Mouse (Mus musculus) cerebellum, postnatal 10 days (tissue): ENCODE results near the gene Mkrn3.

Source experiments
- DNase-seq, 2 experiments: peaks; one replicate each; pipeline ENCODE4 v3.0.0; 2021; ENCODE audit warnings: mixed read lengths in 2 of 2

The Mkrn3 gene

GRCm38 (mm10) chr7:62419493-62420360 is at the start of gene Mkrn3:
Gene Mkrn3 (minus strand): TSS chr7:62420139.
- peak; percentile 91 to 92 for DNase-seq

GRCm38 (mm10) chr7:62463878-62464755 is 44.2 kb upstream of the Mkrn3 start, which contains the start of gene Peg12:
Gene Peg12 (minus strand): TSS chr7:62464510.
- peak; percentile 53 to 65 for DNase-seq

GRCm38 (mm10) chr7:62463007-62463877 is 43.3 kb upstream of the Mkrn3 start:
- DNase-seq: peak; percentile 26 to 32

GRCm38 (mm10) chr7:62462229-62463006 is 42.5 kb upstream of the Mkrn3 start:
- DNase-seq: peak; percentile 3 to 9

- no peak for DNase-seq
Observed at GRCm38 (mm10) chr7:62452353-62452752, 32.4 kb upstream of the Mkrn3 start.

- DNase-seq: no peak
Observed at GRCm38 (mm10) chr7:62445431-62446165, 25.7 kb upstream of the Mkrn3 start.

- DNase-seq: peak in 1 of 2 experiments; percentile 5
Observed at GRCm38 (mm10) chr7:62436394-62436793, 16.5 kb upstream of the Mkrn3 start.

- peak in 1 of 2 experiments; percentile 14 for DNase-seq
Observed at GRCm38 (mm10) chr7:62433243-62433642, 13.3 kb upstream of the Mkrn3 start.

GRCm38 (mm10) chr7:62428337-62428736 is 8.4 kb upstream of the Mkrn3 start:
- DNase-seq: peak; percentile 55

GRCm38 (mm10) chr7:62423210-62423609 is 3.3 kb upstream of the Mkrn3 start:
- no peak for DNase-seq

GRCm38 (mm10) chr7:62420566-62420965 is 627 bp upstream of the Mkrn3 start:
- DNase-seq: peak; percentile 12 to 24

- no peak for DNase-seq
Observed at GRCm38 (mm10) chr7:62419105-62419492, 840 bp downstream of the Mkrn3 start.

- DNase-seq: peak; percentile 36 to 38
Observed at GRCm38 (mm10) chr7:62418346-62418745, 1.6 kb downstream of the Mkrn3 start.

- no peak for DNase-seq
Observed at GRCm38 (mm10) chr7:62416173-62416572, 3.8 kb downstream of the Mkrn3 start.

GRCm38 (mm10) chr7:62415222-62415621 is 4.7 kb downstream of the Mkrn3 start:
- no peak for DNase-seq

- DNase-seq: no peak
Observed at GRCm38 (mm10) chr7:62407803-62408202, 12.1 kb downstream of the Mkrn3 start.

- DNase-seq: peak; percentile 11 to 13
Observed at GRCm38 (mm10) chr7:62406573-62407050, 13.3 kb downstream of the Mkrn3 start.

- no peak for DNase-seq
Observed at GRCm38 (mm10) chr7:62392202-62392601, 27.7 kb downstream of the Mkrn3 start.

- peak in 1 of 2 experiments; percentile 9 for DNase-seq
Observed at GRCm38 (mm10) chr7:62388291-62388690, 31.6 kb downstream of the Mkrn3 start.

GRCm38 (mm10) chr7:62382391-62382790 is 37.5 kb downstream of the Mkrn3 start:
- peak; percentile 64 to 76 for DNase-seq

GRCm38 (mm10) chr7:62378529-62378928 is 41.4 kb downstream of the Mkrn3 start:
- DNase-seq: peak in 1 of 2 experiments; percentile 5
